Mouse (Mus musculus) stomach, embryonic 15.5 days (tissue): Measurements from ENCODE around the gene Tenm3. TPM values are rescaled to one million over a fixed set of nuclear protein-coding genes. Genes with fewer than 3 reads are reported as not detected.
A peak's percentile ranks its signal among the peaks of the same experiment; 100 is the strongest.

Experiments
- ATAC-seq: fragments of 200-750 bp; cut with Nextera tagmentation; 2 replicates; pipeline ENCODE4 v1.8.0; 2017; ENCODE audit warnings: low read depth, moderate number of reproducible peaks, moderate TSS enrichment; ENCODE audit not compliant: insufficient read depth, low FRiP score
- H3K27ac ChIP-seq: fragments of 300-500 bp; sonication (generic); 2 replicates; pipeline ENCODE4 v1.5.1; 2015; ENCODE audit warnings: mild to moderate bottlenecking, inconsistent platforms
- H3K27me3 ChIP-seq: fragments of 300-500 bp; sonication (generic); replicated peaks from 2 replicates; pipeline ENCODE4 v1.6.1; 2015; ENCODE audit warnings: inconsistent platforms
- H3K36me3 ChIP-seq: fragments of 300-500 bp; sonication (generic); 2 replicates; pipeline ENCODE4 v1.6.1; 2015; ENCODE audit warnings: inconsistent platforms
- H3K4me1 ChIP-seq: fragments of 300-500 bp; sonication (generic); 2 replicates; pipeline ENCODE4 v1.6.1; 2015; ENCODE audit warnings: inconsistent platforms
- H3K4me2 ChIP-seq: fragments of 300-500 bp; sonication (generic); 2 replicates; pipeline ENCODE4 v1.6.1; 2015; ENCODE audit warnings: mild to moderate bottlenecking, inconsistent platforms
- H3K4me3 ChIP-seq: fragments of 300-500 bp; sonication (generic); replicated peaks from 2 replicates; pipeline ENCODE4 v1.5.1; 2015; ENCODE audit warnings: inconsistent platforms
- H3K9ac ChIP-seq: fragments of 300-500 bp; sonication (generic); 2 replicates; pipeline ENCODE4 v1.6.1; 2015; ENCODE audit warnings: inconsistent platforms
- H3K9me3 ChIP-seq: fragments of 300-500 bp; sonication (generic); 2 replicates; pipeline ENCODE4 v1.6.1; 2016; ENCODE audit warnings: inconsistent platforms
- WGBS: fragments of 180-500 bp; shearing (Covaris S2); methylation state at CpG from one replicate; pipeline ENCODE4 v1.1.7; 2015; 5-methylcytosine and 5-hydroxymethylcytosine counted together
- polyA plus RNA-seq: library from polyadenylated mRNA; unstranded; fragments of >200 nt; fragmentation: Nextera tagmentation; extraction: Ambion mirVana; gene quantifications from 2 replicates; pipeline ENCODE4 v1.2.1, GENCODE M21; 2015

Gene Tenm3
- polyA plus RNA-seq, 1 experiment from 2014 or later = 14.6 TPM

DNA sequence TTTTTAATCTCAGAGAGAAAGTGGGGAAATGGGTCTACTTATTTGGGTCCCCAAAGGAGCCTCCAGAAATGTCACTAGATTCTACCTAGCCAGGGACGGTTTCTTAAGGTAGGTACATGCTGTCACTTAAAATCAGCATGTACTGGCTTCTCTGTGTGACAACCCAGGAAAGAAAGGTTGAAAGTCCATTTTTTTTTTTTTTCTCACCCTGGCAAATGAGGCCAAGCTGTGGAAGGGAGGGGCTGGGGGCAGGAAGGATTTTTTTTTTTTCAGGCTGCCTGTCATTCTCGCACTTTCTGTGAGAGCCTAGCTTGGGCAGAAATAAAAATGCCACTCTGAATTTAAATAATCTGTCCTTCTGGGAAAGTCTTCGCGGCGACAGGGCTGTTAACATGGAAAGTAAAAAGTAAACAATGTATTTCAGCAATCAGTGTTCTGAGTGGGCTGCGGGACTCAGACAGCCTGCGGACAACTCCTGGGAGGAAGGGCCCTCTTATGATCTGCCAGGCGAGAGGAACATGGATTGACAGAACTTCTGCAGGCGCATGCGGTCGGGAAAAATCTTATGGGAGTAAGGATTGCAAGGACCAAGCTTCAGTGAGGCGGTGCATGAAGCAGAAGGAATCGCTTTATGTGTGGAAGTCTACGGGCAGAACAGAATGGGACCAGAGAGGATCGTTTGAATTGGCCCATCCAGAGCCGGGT lies 621.9 kb downstream of the Tenm3 start:
- 11% methylated on average over 16 of the region's 16 CpGs for WGBS
- Histone ChIP-seq H3K9ac (0 out of 2 replicates have a peak overlapping the region, but pooled peaks have one; percentile 6), H3K4me3 (peak overlapping the region; percentile 41), H3K9me3 (no peaks in the 10 kb centered on the region), H3K36me3 (no peaks in the 10 kb centered on the region), H3K4me2 (peak overlapping the region; percentile 72), H3K27ac (no peak overlapping the region), H3K4me1 (no peaks in the 10 kb centered on the region), H3K27me3 (no peaks in the 10 kb centered on the region)
- ATAC-seq = no peak

DNA sequence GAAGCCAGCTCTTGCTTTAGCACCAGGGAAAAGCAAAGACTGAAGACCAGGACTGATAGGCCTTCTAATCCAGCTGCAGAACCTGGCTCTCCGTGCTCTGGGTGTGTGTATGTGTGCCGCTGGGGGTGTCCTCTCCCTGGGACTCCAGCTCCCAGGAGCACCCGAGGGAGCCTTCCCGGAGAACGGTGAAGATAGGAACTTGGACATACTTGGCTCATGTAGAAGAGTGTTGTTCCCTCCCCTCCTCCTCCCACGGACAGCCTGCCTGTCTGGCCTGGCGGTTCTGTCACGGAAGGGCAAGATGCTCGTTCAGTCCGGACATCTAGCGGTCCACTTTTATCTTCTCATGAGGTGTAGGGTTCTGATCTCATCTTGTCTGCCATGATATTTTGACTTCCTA lies 622.4 kb downstream of the Tenm3 start:
- H3K4me2 ChIP-seq = no peak overlapping the region
- H3K36me3 ChIP-seq = no peaks in the 10 kb centered on the region
- no peak for ATAC-seq
- H3K27ac ChIP-seq = no peak overlapping the region
- H3K4me3 ChIP-seq = no peak overlapping the region
- no peaks in the 10 kb centered on the region for H3K9me3 ChIP-seq
- 77% methylated on average over 11 of the region's 11 CpGs for WGBS
- H3K9ac ChIP-seq = no peak overlapping the region
- no peaks in the 10 kb centered on the region for H3K27me3 ChIP-seq
- H3K4me1 ChIP-seq = no peaks in the 10 kb centered on the region

GRCm38 (mm10) chr8:48220529-48221181 lies 623.1 kb downstream of the Tenm3 start:
- Histone ChIP-seq H3K27me3 (no peaks in the 10 kb centered on the region), H3K4me2 (no peak overlapping the region), H3K4me1 (no peaks in the 10 kb centered on the region), H3K27ac (no peak overlapping the region), H3K4me3 (no peak overlapping the region), H3K36me3 (no peaks in the 10 kb centered on the region), H3K9ac (no peak overlapping the region), H3K9me3 (no peaks in the 10 kb centered on the region)
- no peak for ATAC-seq
- WGBS = 78% methylated on average over 25 of the region's 25 CpGs

DNA sequence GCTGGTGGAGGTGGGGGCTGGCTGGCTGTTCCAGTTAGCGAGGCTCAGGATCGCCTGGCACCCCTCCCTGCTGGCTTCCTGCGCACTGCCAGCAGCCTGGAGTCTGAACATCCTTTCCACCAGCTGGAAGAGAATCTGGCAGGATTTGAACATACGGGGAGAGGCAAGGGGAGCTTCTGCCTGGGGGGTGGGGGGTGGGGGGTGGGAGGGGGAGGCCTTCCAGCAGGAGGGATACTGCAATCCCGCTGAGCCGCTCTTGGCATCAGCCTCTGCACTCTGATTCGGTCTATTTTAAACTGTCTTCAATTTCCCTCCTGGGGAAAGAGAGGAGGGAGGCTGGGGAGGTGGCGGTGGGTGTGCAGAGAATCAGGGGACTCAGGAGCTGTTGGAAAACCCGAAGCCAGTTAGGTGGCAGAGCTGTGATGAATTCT lies 628.7 kb downstream of the Tenm3 start:
- Histone ChIP-seq H3K9me3 (no peaks in the 10 kb centered on the region), H3K27ac (no peak overlapping the region), H3K4me1 (no peaks in the 10 kb centered on the region; the same call in 1 of the 2 replicates), H3K4me2 (no peak overlapping the region), H3K36me3 (no peaks in the 10 kb centered on the region), H3K27me3 (no peaks in the 10 kb centered on the region), H3K4me3 (no peak overlapping the region), H3K9ac (no peak overlapping the region)
- no peak for ATAC-seq
- 50% methylated on average over 9 of the region's 9 CpGs for WGBS

GRCm38 (mm10) chr8:48214386-48214785 lies 629.4 kb downstream of the Tenm3 start:
- H3K36me3 ChIP-seq = no peaks in the 10 kb centered on the region
- WGBS = 74% methylated on average over 6 of the region's 6 CpGs

DNA sequence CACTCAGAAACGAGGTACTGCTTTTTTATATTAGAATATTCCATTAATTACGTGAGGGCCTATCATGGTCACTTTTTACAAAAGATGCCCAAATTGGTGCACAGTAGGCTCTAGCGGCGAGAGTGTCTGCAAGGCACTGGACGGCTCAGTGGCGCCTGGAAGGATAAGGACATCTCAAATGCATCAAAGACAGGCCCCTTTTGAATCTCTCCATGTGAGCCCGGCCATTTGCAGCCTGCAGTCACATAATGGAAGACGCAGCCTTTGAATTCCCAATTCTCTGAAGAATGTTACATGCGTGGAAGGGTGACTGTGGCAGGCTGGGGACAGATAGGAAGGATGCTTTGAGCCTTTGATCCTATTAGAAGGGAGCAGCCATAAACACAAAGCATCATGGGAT lies 631.8 kb downstream of the Tenm3 start:
- ATAC-seq = no peak
- H3K27ac ChIP-seq = no peak overlapping the region
- WGBS = 88% methylated on average over 9 of the region's 9 CpGs
- H3K9me3 ChIP-seq = no peaks in the 10 kb centered on the region
- no peaks in the 10 kb centered on the region; the same call in 1 of the 2 replicates for H3K4me1 ChIP-seq
- H3K27me3 ChIP-seq = no peaks in the 10 kb centered on the region
- no peak overlapping the region for H3K4me3 ChIP-seq
- no peak overlapping the region for H3K4me2 ChIP-seq
- no peaks in the 10 kb centered on the region for H3K36me3 ChIP-seq
- no peak overlapping the region for H3K9ac ChIP-seq

More at GRCm38 (mm10) chr8:48214386-48214785, 629.4 kb downstream of the Tenm3 start:
- H3K27me3 ChIP-seq = no peaks in the 10 kb centered on the region
- no peaks in the 10 kb centered on the region; the same call in 1 of the 2 replicates for H3K4me1 ChIP-seq
- no peaks in the 10 kb centered on the region for H3K9me3 ChIP-seq
- H3K27ac ChIP-seq = no peak overlapping the region
- ATAC-seq = no peak
- H3K9ac ChIP-seq = no peak overlapping the region
- no peak overlapping the region for H3K4me2 ChIP-seq
- H3K4me3 ChIP-seq = no peak overlapping the region

- Histone ChIP-seq H3K27ac (no peak overlapping the region), H3K4me3 (no peak overlapping the region), H3K9me3 (no peaks in the 10 kb centered on the region), H3K4me2 (no peak overlapping the region), H3K4me1 (no peaks in the 10 kb centered on the region), H3K9ac (no peak overlapping the region), H3K36me3 (no peaks in the 10 kb centered on the region), H3K27me3 (no peaks in the 10 kb centered on the region)
- WGBS = 83% methylated on average over 6 of the region's 6 CpGs
- no peak for ATAC-seq
These were observed 636.2 kb downstream of the Tenm3 start for GRCm38 (mm10) chr8:48207567-48207966.

DNA sequence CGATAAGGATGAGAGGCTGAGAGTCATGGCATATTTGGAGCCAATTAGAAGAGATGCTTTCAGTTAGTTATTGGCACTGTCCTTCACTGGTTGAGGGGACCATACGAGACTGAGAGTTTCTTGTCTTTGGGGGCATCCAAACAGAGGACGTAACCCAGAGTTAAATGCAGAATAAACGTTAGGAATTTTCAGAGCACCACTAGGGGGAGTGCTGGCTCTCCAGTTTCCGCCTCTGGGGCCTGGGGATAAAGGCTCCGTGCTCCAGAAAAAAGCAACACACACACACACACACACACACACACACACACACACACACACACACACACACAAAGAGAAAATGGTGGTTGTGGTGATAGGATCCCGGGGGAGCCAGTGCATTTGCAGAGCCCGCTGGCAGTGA lies 636.8 kb downstream of the Tenm3 start:
- H3K27me3 ChIP-seq = no peaks in the 10 kb centered on the region
- no peak overlapping the region for H3K9ac ChIP-seq
- H3K27ac ChIP-seq = no peak overlapping the region
- no peak for ATAC-seq
- H3K36me3 ChIP-seq = no peaks in the 10 kb centered on the region
- H3K4me3 ChIP-seq = no peak overlapping the region
- H3K4me2 ChIP-seq = no peak overlapping the region
- H3K4me1 ChIP-seq = no peaks in the 10 kb centered on the region
- WGBS = 73% methylated on average over 8 of the region's 8 CpGs
- no peaks in the 10 kb centered on the region for H3K9me3 ChIP-seq

DNA sequence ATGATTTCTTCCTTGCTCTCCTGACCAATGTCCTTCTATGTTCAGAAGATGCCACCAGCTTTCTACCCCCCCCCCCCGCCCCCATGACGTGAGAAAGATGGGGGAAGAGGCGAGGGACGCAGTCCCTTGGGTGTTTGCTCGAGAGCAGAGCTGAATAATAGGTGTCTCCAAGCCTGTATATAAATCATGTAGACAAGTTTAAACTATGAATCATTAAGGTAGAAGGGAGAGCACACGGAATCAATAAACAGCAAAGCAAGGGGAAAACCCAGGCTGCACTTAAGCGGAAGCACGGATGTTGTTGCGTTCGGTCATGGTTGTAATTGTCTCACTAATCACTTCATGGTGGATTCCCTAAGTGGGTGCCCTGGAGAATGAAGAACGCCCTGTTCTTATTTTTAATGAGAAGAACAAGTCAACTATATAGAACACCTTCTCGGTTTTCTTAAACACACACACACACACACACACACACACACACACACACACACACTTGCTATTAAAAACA lies 638.9 kb downstream of the Tenm3 start:
- Histone ChIP-seq H3K36me3 (no peaks in the 10 kb centered on the region), H3K27ac (no peak overlapping the region), H3K4me3 (no peak overlapping the region), H3K4me1 (no peaks in the 10 kb centered on the region), H3K4me2 (no peak overlapping the region), H3K27me3 (no peaks in the 10 kb centered on the region), H3K9ac (no peak overlapping the region), H3K9me3 (no peaks in the 10 kb centered on the region)
- 35% methylated on average over 12 of the region's 12 CpGs for WGBS
- no peak for ATAC-seq

DNA sequence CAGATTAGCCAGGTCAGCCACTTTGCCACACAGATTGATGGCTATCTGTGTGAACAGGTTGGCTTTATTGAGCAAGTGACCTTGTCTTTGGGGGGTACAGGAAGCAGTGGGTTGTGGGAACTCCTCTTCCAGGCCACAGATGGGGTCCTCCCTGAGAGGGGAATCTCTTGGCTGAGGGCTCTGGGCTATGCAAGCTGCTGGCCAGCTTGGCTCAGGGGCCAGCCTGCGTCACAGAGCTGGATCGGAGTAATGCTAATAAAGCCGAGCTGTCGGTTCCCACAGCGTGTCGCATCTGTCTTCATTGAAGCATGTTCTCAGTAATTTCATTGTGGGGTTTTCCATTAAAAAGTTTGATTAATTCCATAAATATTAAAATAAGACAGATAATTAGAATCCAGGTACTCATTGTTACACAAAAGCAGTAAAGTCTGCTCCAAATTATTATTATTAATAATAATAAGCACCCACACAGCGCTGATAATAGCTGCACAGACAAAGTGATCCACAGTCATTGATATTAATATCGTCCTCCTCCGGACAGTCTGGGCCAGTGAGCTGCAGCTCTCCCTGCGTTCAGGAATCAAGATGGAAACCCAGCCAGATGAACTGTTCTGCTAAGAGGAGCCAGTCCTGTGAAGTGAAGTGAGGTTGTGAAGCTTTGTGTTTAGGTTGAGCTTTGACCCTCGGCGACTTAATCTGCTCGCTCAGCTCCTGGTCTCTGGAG lies 639.5 kb downstream of the Tenm3 start:
- ATAC-seq = no peak
- Histone ChIP-seq H3K27ac (no peak overlapping the region), H3K36me3 (no peaks in the 10 kb centered on the region), H3K4me2 (no peak overlapping the region), H3K9ac (no peak overlapping the region), H3K9me3 (no peaks in the 10 kb centered on the region), H3K4me3 (no peak overlapping the region), H3K4me1 (no peaks in the 10 kb centered on the region), H3K27me3 (no peaks in the 10 kb centered on the region)
- 56% methylated on average over 13 of the region's 13 CpGs for WGBS

- H3K4me3 ChIP-seq = no peak overlapping the region
- H3K9me3 ChIP-seq = no peaks in the 10 kb centered on the region
- ATAC-seq = no peak
- no peak overlapping the region for H3K27ac ChIP-seq
- no peaks in the 10 kb centered on the region for H3K4me1 ChIP-seq
- H3K27me3 ChIP-seq = no peaks in the 10 kb centered on the region
- 55% methylated on average over 9 of the region's 9 CpGs for WGBS
- no peak overlapping the region for H3K4me2 ChIP-seq
- no peak overlapping the region for H3K9ac ChIP-seq
- no peaks in the 10 kb centered on the region for H3K36me3 ChIP-seq
These were observed 640.1 kb downstream of the Tenm3 start for GRCm38 (mm10) chr8:48203611-48204010.

GRCm38 (mm10) chr8:48203161-48203560 lies 640.6 kb downstream of the Tenm3 start:
- Histone ChIP-seq H3K9ac (no peak overlapping the region), H3K4me1 (no peaks in the 10 kb centered on the region), H3K27ac (no peak overlapping the region), H3K4me2 (no peak overlapping the region), H3K9me3 (no peaks in the 10 kb centered on the region), H3K4me3 (no peak overlapping the region), H3K27me3 (no peaks in the 10 kb centered on the region), H3K36me3 (no peaks in the 10 kb centered on the region)
- WGBS = 60% methylated on average over 6 of the region's 6 CpGs
- no peak for ATAC-seq
